Mouse (Mus musculus) liver, embryonic 13.5 days (tissue): ENCODE results near the gene Prkx. TPM values are rescaled to one million over a fixed set of nuclear protein-coding genes. Genes with fewer than 3 reads are reported as not detected.

ENCODE experiments used
- ATAC-seq: fragments of 200-750 bp; cut with Nextera tagmentation; 2 replicates; pipeline ENCODE4 v1.8.0; 2017; ENCODE audit warnings: low read depth, mild to moderate bottlenecking, moderate number of reproducible peaks, moderate library complexity
- DNase-seq: peaks from one replicate; pipeline ENCODE4 v3.0.0; 2022
- H3K27ac ChIP-seq: fragments of 300-500 bp; sonication (generic); 2 replicates; pipeline ENCODE4 v1.5.1; 2015; ENCODE audit warnings: moderate library complexity, mild to moderate bottlenecking, inconsistent platforms
- H3K27me3 ChIP-seq: fragments of 300-500 bp; sonication (generic); 2 replicates; pipeline ENCODE4 v1.6.1; 2015; ENCODE audit warnings: mild to moderate bottlenecking, inconsistent platforms
- H3K36me3 ChIP-seq: fragments of 300-500 bp; sonication (generic); 2 replicates; pipeline ENCODE4 v1.6.1; 2015; ENCODE audit warnings: mild to moderate bottlenecking, inconsistent platforms
- H3K4me1 ChIP-seq: fragments of 300-500 bp; sonication (generic); replicated peaks from 2 replicates; pipeline ENCODE4 v1.6.1; 2015; ENCODE audit warnings: inconsistent platforms
- H3K4me2 ChIP-seq: fragments of 300-500 bp; sonication (generic); 2 replicates; pipeline ENCODE4 v1.6.1; 2015; ENCODE audit warnings: inconsistent platforms, mild to moderate bottlenecking, moderate library complexity
- H3K4me3 ChIP-seq: fragments of 300-500 bp; sonication (generic); replicated peaks from 2 replicates; pipeline ENCODE4 v1.5.1; 2015; ENCODE audit warnings: mild to moderate bottlenecking, inconsistent platforms
- H3K9ac ChIP-seq: fragments of 300-500 bp; sonication (generic); 2 replicates; pipeline ENCODE4 v1.6.1; 2015; ENCODE audit warnings: mild to moderate bottlenecking, inconsistent platforms
- H3K9me3 ChIP-seq: fragments of 300-500 bp; sonication (generic); replicated peaks from 2 replicates; pipeline ENCODE4 v1.6.1; 2016; ENCODE audit warnings: inconsistent platforms
- WGBS: fragments of 180-500 bp; shearing (Covaris S2); methylation state at CpG from one replicate; pipeline ENCODE4 v1.1.7; 2015; ENCODE audit not compliant: insufficient replicate concordance; 5-methylcytosine and 5-hydroxymethylcytosine counted together
- polyA plus RNA-seq: library from polyadenylated mRNA; unstranded; fragments of >200 nt; fragmentation: Nextera tagmentation; extraction: Ambion mirVana; gene quantifications from 2 replicates; pipeline ENCODE4 v1.2.1, GENCODE M21; 2015

Gene Prkx
- polyA plus RNA-seq, result 2.2 and 2.5 TPM in 2 replicates

DNA sequence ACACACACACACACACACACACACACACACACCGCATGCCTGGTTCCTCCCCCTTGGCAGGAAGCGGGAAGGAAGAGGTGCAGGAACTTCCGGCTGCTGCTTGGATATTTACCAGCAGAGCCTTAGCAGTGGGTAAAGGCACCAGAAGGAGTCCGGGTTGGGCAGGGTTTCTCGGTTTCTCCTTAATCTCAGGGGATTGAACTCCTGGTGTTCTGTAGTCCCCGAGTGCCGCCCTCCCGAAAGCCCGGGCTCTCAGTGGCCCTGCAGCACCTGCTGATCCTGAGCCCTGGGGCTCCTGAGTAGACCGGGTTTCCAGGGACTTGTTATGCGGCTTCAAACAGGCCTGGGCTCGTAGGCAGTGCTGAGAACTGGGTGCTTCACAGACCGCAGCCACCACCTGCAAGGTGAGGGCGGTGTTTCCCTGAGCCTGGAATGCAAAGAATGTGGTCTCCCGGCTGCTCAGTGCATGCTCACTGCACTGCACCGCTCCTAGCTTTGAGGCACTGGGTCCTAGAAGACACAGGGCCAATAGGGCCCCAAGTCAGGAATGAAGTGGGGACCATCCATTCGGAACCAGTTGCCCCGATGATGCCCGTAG lies at the start of gene Prkx:
Gene Prkx, minus strand, starts transcription at position 41 of the 598 bp plus-strand sequence.
- H3K27ac ChIP-seq, result peak within 1 kb of the TSS; percentile 34
- peak within 1 kb of the TSS; percentile 73 for H3K4me2 ChIP-seq
- H3K4me1 ChIP-seq, result 0 out of 2 replicates have a peak, but pooled peaks cover 3% of the 10 kb centered on the region
- ATAC-seq (peak; percentile 71), DNase-seq (no peak)
- H3K4me3 ChIP-seq, result peak within 1 kb of the TSS; percentile 67
- no peaks in the 10 kb centered on the region for H3K36me3 ChIP-seq
- no peaks in the 10 kb centered on the region for H3K27me3 ChIP-seq
- peak within 1 kb of the TSS; percentile 59 for H3K9ac ChIP-seq
- no peaks in the 10 kb centered on the region for H3K9me3 ChIP-seq
- WGBS, result 16% methylated on average over 17 of the region's 19 CpGs

DNA sequence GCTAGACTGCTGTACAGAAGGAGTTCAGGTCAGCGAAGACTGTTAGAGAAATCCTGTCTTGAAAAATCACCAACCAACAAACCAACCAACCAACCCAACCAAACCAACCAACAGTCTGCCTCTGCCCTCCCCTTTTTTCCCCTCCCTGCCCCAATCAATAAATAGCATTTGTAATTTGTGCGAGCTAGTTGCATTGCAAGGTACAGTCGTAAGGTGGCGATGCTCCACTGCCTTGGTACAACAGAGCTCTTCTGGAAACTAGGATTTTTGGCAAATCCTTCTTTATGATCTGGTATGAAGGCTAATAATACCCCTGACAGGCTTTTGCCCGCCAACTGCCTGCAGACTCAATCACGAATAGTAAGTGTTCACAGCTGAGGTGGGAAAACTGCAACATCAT lies 16.0 kb upstream of the Prkx start:
- H3K27me3 ChIP-seq, result no peaks in the 10 kb centered on the region
- ATAC-seq (no peak), DNase-seq (no peak)
- H3K4me1 ChIP-seq, result no peaks in the 10 kb centered on the region
- no peak overlapping the region for H3K9ac ChIP-seq
- no peak overlapping the region for H3K4me3 ChIP-seq
- no peaks in the 10 kb centered on the region for H3K36me3 ChIP-seq
- H3K27ac ChIP-seq, result no peak overlapping the region
- H3K4me2 ChIP-seq, result no peak overlapping the region
- H3K9me3 ChIP-seq, result no peaks in the 10 kb centered on the region
- WGBS, result 44% methylated on average over 6 of the region's 6 CpGs

GRCm38 (mm10) chrX:77810608-77811206 lies 14.6 kb upstream of the Prkx start:
- no peak overlapping the region for H3K27ac ChIP-seq
- H3K9me3 ChIP-seq, result no peaks in the 10 kb centered on the region
- no peaks in the 10 kb centered on the region for H3K36me3 ChIP-seq
- H3K4me2 ChIP-seq, result peak overlapping the region; percentile 54
- no peaks in the 10 kb centered on the region for H3K27me3 ChIP-seq
- H3K4me3 ChIP-seq, result peak overlapping the region; percentile 39
- ATAC-seq, result peak; percentile 50; the same call in 1 of the 2 replicates
- no peak overlapping the region for H3K9ac ChIP-seq
- DNase-seq, result peak; percentile 2
- WGBS, result 18% methylated on average over 17 of the region's 17 CpGs
- H3K4me1 ChIP-seq, result no peaks in the 10 kb centered on the region

DNA sequence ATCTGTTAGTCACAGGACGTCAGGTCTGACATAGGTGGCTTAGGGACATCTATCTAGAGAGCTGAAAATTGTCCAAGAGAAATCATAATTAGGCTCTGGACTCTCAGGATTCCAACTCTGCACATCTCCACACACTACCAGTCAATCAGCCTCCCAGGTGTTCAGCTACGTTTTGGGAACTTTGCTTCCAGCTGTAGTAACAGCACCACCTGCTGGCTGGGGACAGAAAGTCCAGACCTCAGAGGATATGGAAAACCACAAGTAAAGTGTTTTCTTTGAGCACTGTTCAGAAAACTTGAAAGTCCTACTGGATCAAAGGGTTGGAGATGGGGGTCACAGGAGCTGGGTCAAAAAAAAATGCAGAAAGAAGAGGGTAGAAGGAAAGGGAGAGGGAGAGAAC lies 12.5 kb upstream of the Prkx start:
- WGBS, result 20% methylated on average over 2 of the region's 2 CpGs
- Histone ChIP-seq H3K4me2 (no peak overlapping the region), H3K36me3 (no peaks in the 10 kb centered on the region), H3K9ac (no peak overlapping the region), H3K4me3 (no peak overlapping the region), H3K27ac (no peak overlapping the region), H3K9me3 (no peaks in the 10 kb centered on the region), H3K4me1 (no peaks in the 10 kb centered on the region), H3K27me3 (no peaks in the 10 kb centered on the region)
- ATAC-seq, result no peak
- DNase-seq, result no peak

GRCm38 (mm10) chrX:77802293-77802692 lies 6.2 kb upstream of the Prkx start:
- H3K4me2 ChIP-seq, result no peak overlapping the region
- 37% methylated on average over 2 of the region's 2 CpGs for WGBS
- no peaks in the 10 kb centered on the region for H3K36me3 ChIP-seq
- ATAC-seq, result no peak
- no peaks in the 10 kb centered on the region for H3K9me3 ChIP-seq
- no peak overlapping the region for H3K4me3 ChIP-seq
- H3K9ac ChIP-seq, result no peak overlapping the region
- H3K27me3 ChIP-seq, result no peaks in the 10 kb centered on the region
- no peak for DNase-seq
- no peaks in the 10 kb centered on the region for H3K4me1 ChIP-seq
- H3K27ac ChIP-seq, result no peak overlapping the region

DNA sequence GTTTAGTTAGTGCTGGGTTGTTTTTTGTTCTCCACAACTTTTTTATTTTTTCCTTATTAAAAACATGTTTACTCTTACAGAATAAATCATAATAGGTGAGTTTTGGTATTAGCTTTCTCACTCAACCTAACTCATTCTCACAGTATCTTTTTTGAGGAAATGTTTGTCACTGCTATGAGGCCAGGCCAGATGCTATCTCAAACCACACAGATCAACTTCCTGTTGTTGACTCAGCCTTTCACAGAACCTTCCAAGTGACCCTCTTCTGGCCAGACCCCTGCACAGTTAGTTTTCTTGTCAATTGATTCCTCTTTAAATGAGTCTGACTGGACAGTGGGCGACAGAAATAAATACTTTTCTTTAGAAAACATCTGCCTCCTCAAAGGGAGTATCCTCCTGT lies 5.5 kb upstream of the Prkx start:
- Histone ChIP-seq H3K27me3 (no peaks in the 10 kb centered on the region), H3K4me2 (no peak overlapping the region), H3K9me3 (no peaks in the 10 kb centered on the region), H3K4me3 (no peak overlapping the region), H3K4me1 (no peaks in the 10 kb centered on the region), H3K9ac (no peak overlapping the region), H3K27ac (no peak overlapping the region), H3K36me3 (no peaks in the 10 kb centered on the region)
- ATAC-seq, result no peak
- DNase-seq, result no peak
- 18% methylated on average over 1 of the region's 1 CpGs for WGBS

- no peaks in the 10 kb centered on the region for H3K27me3 ChIP-seq
- 48% methylated on average over 3 of the region's 3 CpGs for whole genome bisulfite sequencing
- H3K36me3 ChIP-seq, result no peaks in the 10 kb centered on the region
- DNase-seq (no peak), ATAC-seq (no peak)
- H3K4me1 ChIP-seq, result 0 out of 2 replicates have a peak, but pooled peaks cover 3% of the 10 kb centered on the region
- no peak overlapping the region for H3K9ac ChIP-seq
- H3K4me2 ChIP-seq, result no peak overlapping the region
- H3K27ac ChIP-seq, result no peak overlapping the region
- H3K4me3 ChIP-seq, result no peak overlapping the region
- no peaks in the 10 kb centered on the region for H3K9me3 ChIP-seq
Observed at GRCm38 (mm10) chrX:77799554-77799953, 3.5 kb upstream of the Prkx start.

GRCm38 (mm10) chrX:77797801-77798200 lies 1.7 kb upstream of the Prkx start:
- H3K9me3 ChIP-seq, result no peaks in the 10 kb centered on the region
- no peak overlapping the region for H3K27ac ChIP-seq
- H3K36me3 ChIP-seq, result no peaks in the 10 kb centered on the region
- ATAC-seq (no peak), DNase-seq (no peak)
- 0 out of 2 replicates have a peak, but pooled peaks cover 3% of the 10 kb centered on the region for H3K4me1 ChIP-seq
- H3K4me2 ChIP-seq, result no peak overlapping the region
- no peaks in the 10 kb centered on the region for H3K27me3 ChIP-seq
- H3K4me3 ChIP-seq, result no peak overlapping the region
- H3K9ac ChIP-seq, result no peak overlapping the region

GRCm38 (mm10) chrX:77796916-77797315 lies 838 bp upstream of the Prkx start:
- Histone ChIP-seq H3K27me3 (no peaks in the 10 kb centered on the region), H3K9me3 (no peaks in the 10 kb centered on the region), H3K9ac (no peak overlapping the region), H3K27ac (no peak overlapping the region), H3K4me2 (peak overlapping the region; percentile 73; the same call in 1 of the 2 replicates), H3K36me3 (no peaks in the 10 kb centered on the region), H3K4me3 (no peak overlapping the region), H3K4me1 (0 out of 2 replicates have a peak, but pooled peaks cover 3% of the 10 kb centered on the region)
- ATAC-seq, result no peak
- DNase-seq, result no peak
- WGBS, result 46% methylated on average over 1 of the region's 1 CpGs

DNA sequence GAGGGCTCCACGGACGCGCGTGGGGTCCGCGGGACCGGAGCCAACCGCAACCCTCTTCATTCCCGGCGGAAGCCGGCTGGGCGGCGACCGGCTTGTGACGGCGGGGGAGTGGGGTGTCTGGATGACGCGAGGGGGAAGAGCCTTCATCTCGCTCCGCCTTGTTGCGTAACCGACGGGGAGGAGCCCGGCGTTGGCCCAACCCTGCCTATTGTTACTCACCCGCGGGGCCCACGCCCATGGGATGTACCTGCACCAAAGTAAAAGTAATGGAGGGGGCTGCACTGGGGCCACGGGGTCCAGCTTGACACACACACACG lies 262 bp downstream of the Prkx start:
- peak; percentile 76 for DNase-seq
- peak overlapping the region; percentile 59 for H3K9ac ChIP-seq
- H3K27me3 ChIP-seq, result no peaks in the 10 kb centered on the region
- H3K4me3 ChIP-seq, result peak overlapping the region; percentile 67
- H3K4me2 ChIP-seq, result peak overlapping the region; percentile 73
- ATAC-seq, result peak; percentile 94
- H3K27ac ChIP-seq, result no peak overlapping the region
- no peaks in the 10 kb centered on the region for H3K36me3 ChIP-seq
- 7% methylated on average over 27 of the region's 30 CpGs for whole genome bisulfite sequencing
- H3K9me3 ChIP-seq, result no peaks in the 10 kb centered on the region
- H3K4me1 ChIP-seq, result 0 out of 2 replicates have a peak, but pooled peaks cover 3% of the 10 kb centered on the region

- Histone ChIP-seq H3K4me2 (peak overlapping the region; percentile 73), H3K36me3 (no peaks in the 10 kb centered on the region), H3K4me3 (peak overlapping the region; percentile 67), H3K27ac (no peak overlapping the region), H3K27me3 (no peaks in the 10 kb centered on the region), H3K4me1 (0 out of 2 replicates have a peak, but pooled peaks cover 3% of the 10 kb centered on the region), H3K9me3 (no peaks in the 10 kb centered on the region), H3K9ac (peak overlapping the region; percentile 59)
- ATAC-seq (peak; percentile 66), DNase-seq (peak; percentile 13)
- 15% methylated on average over 60 of the region's 61 CpGs for WGBS
Observed at GRCm38 (mm10) chrX:77794962-77795857, 868 bp downstream of the Prkx start.
